Mouse (Mus musculus) lung, embryonic 16.5 days (tissue): ENCODE results near the gene 4930469K13Rik. TPM values are rescaled to one million over a fixed set of nuclear protein-coding genes. Genes with fewer than 3 reads are reported as not detected.

Experiments
- ATAC-seq: fragments of 200-750 bp; cut with Nextera tagmentation; 2 replicates; pipeline ENCODE4 v1.8.0; 2017; ENCODE audit warnings: low read depth, mild to moderate bottlenecking, moderate library complexity
- H3K27ac ChIP-seq: fragments of 300-500 bp; sonication (generic); 2 replicates; pipeline ENCODE4 v1.5.1; 2014; ENCODE audit warnings: mild to moderate bottlenecking, control low read depth, low read length
- H3K27me3 ChIP-seq: fragments of 300-500 bp; sonication (generic); 2 replicates; pipeline ENCODE4 v1.6.1; 2014; ENCODE audit warnings: low read depth, low read length, mixed read lengths; ENCODE audit not compliant: control insufficient read depth, insufficient read depth
- H3K36me3 ChIP-seq: fragments of 300-500 bp; sonication (generic); 2 replicates; pipeline ENCODE4 v1.6.1; 2014; ENCODE audit warnings: low read length; ENCODE audit not compliant: control insufficient read depth, insufficient read depth
- H3K4me1 ChIP-seq: fragments of 300-500 bp; sonication (generic); replicated peaks from 2 replicates; pipeline ENCODE4 v1.6.1; 2014; ENCODE audit warnings: low read length, mixed read lengths; ENCODE audit not compliant: control insufficient read depth, insufficient read depth
- H3K4me2 ChIP-seq: fragments of 300-500 bp; sonication (generic); 2 replicates; pipeline ENCODE4 v1.6.1; 2014; ENCODE audit warnings: low read depth, low read length, control low read depth
- H3K4me3 ChIP-seq: fragments of 300-500 bp; sonication (generic); 2 replicates; pipeline ENCODE4 v1.5.1; 2014; ENCODE audit warnings: mild to moderate bottlenecking, low read length, control low read depth
- H3K9ac ChIP-seq: fragments of 300-500 bp; sonication (generic); 2 replicates; pipeline ENCODE4 v1.6.1; 2014; ENCODE audit warnings: low read length, control low read depth
- H3K9me3 ChIP-seq: fragments of 300-500 bp; sonication (generic); 2 replicates; pipeline ENCODE4 v1.6.1; 2016; ENCODE audit warnings: low read length; ENCODE audit not compliant: control insufficient read depth
- WGBS: fragments of 180-500 bp; shearing (Covaris S2); extraction: QIAGEN DNeasy Blood & Tissue Kit; methylation state at CpG from one replicate; pipeline ENCODE4 v1.1.7; 2014; 5-methylcytosine and 5-hydroxymethylcytosine counted together
- polyA plus RNA-seq: library from polyadenylated mRNA; unstranded; fragments of >200 nt; fragmentation: Nextera tagmentation; extraction: Ambion mirVana; gene quantifications from 2 replicates; pipeline ENCODE4 v1.2.1, GENCODE M21; 2015

4930469K13Rik gene
- polyA plus RNA-seq, 1 experiment from 2014 or later = not detected

- H3K4me1 ChIP-seq = no peaks in the 10 kb centered on the region; the same call in 1 of the 2 replicates
- H3K4me2 ChIP-seq = peak overlapping the region; percentile 45
- peak overlapping the region; percentile 15 for H3K4me3 ChIP-seq
- no peaks in the 10 kb centered on the region for H3K36me3 ChIP-seq
- H3K9me3 ChIP-seq = no peaks in the 10 kb centered on the region
- no peaks in the 10 kb centered on the region for H3K27me3 ChIP-seq
- ATAC-seq = no peak
- 13% methylated on average over 9 of the region's 10 CpGs for WGBS
- no peak overlapping the region for H3K27ac ChIP-seq
- H3K9ac ChIP-seq = no peak overlapping the region
These were observed 166.4 kb downstream of the 4930469K13Rik start for GRCm38 (mm10) chr11:33931836-33932385.

- no peak overlapping the region for H3K9ac ChIP-seq
- 60% methylated on average over 11 of the region's 11 CpGs for WGBS
- peaks cover 6% of the 10 kb centered on the region for H3K4me1 ChIP-seq
- H3K4me3 ChIP-seq = no peak overlapping the region
- ATAC-seq = no peak
- H3K27me3 ChIP-seq = no peaks in the 10 kb centered on the region
- no peak overlapping the region for H3K4me2 ChIP-seq
- H3K27ac ChIP-seq = no peak overlapping the region
- no peaks in the 10 kb centered on the region for H3K36me3 ChIP-seq
- no peaks in the 10 kb centered on the region for H3K9me3 ChIP-seq
These were observed 168.9 kb downstream of the 4930469K13Rik start for GRCm38 (mm10) chr11:33929412-33929811.

GRCm38 (mm10) chr11:33928658-33929057, 169.7 kb downstream of the 4930469K13Rik start:
- 29% methylated on average over 7 of the region's 7 CpGs for WGBS
- H3K9me3 ChIP-seq = no peaks in the 10 kb centered on the region
- no peaks in the 10 kb centered on the region for H3K36me3 ChIP-seq
- no peak overlapping the region for H3K27ac ChIP-seq
- no peak overlapping the region for H3K4me2 ChIP-seq
- H3K27me3 ChIP-seq = no peaks in the 10 kb centered on the region
- H3K4me1 ChIP-seq = peaks cover 6% of the 10 kb centered on the region
- ATAC-seq = no peak
- no peak overlapping the region for H3K9ac ChIP-seq
- H3K4me3 ChIP-seq = no peak overlapping the region

- Histone ChIP-seq H3K4me2 (no peak overlapping the region), H3K27ac (no peak overlapping the region), H3K9me3 (no peaks in the 10 kb centered on the region), H3K4me3 (no peak overlapping the region), H3K4me1 (peaks cover 6% of the 10 kb centered on the region), H3K9ac (no peak overlapping the region), H3K36me3 (no peaks in the 10 kb centered on the region), H3K27me3 (no peaks in the 10 kb centered on the region)
- WGBS = 51% methylated on average over 4 of the region's 4 CpGs
- no peak for ATAC-seq
These were observed 170.5 kb downstream of the 4930469K13Rik start for GRCm38 (mm10) chr11:33927836-33928235.

DNA sequence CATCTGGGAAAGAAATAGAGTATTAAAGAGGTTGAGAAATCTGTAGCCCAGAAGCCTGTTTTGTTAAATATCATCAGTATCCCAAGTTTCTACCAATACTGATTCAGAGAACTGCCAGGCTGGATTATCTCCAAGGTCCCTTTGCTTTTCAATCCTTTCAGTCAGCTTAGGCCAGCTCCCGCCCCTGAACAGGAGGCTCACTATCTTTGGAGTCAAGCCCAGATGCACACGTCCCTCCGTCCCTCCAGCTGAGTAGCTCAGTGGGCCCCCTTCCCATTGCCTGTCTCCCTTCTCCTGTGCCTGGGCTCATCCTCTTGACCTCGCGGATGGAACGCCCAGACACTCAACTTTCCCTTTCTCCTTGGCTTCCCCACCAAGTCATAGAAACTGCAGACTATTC, 171.0 kb downstream of the 4930469K13Rik start:
- H3K4me3 ChIP-seq = no peak overlapping the region
- H3K9ac ChIP-seq = no peak overlapping the region
- no peak for ATAC-seq
- no peaks in the 10 kb centered on the region for H3K27me3 ChIP-seq
- no peaks in the 10 kb centered on the region for H3K36me3 ChIP-seq
- 45% methylated on average over 6 of the region's 6 CpGs for WGBS
- H3K4me2 ChIP-seq = no peak overlapping the region
- H3K9me3 ChIP-seq = no peaks in the 10 kb centered on the region
- peaks cover 6% of the 10 kb centered on the region for H3K4me1 ChIP-seq
- no peak overlapping the region for H3K27ac ChIP-seq

DNA sequence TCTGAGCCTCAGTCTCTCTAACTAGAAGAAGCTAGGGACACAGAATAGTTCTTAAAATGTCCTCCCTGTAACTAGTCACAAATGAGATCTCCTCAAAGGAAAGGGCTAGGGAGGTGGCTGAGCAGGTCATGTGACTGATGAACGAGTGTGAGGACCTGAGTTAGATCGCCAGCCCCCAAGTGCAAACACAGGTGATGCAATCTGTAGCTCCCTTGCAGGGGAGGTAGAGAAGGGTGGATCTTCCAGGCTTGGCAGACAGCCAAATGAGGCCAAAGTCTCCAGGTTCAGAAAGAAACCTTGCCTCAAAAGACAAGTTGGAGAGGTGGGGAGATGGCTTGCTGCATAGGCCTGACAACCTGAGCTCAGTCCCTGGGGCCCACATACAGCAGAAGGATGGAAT, 171.8 kb downstream of the 4930469K13Rik start:
- no peak for ATAC-seq
- no peaks in the 10 kb centered on the region for H3K9me3 ChIP-seq
- H3K36me3 ChIP-seq = no peaks in the 10 kb centered on the region
- no peak overlapping the region for H3K4me2 ChIP-seq
- no peak overlapping the region for H3K9ac ChIP-seq
- H3K4me1 ChIP-seq = peaks cover 6% of the 10 kb centered on the region
- no peaks in the 10 kb centered on the region for H3K27me3 ChIP-seq
- H3K27ac ChIP-seq = no peak overlapping the region
- H3K4me3 ChIP-seq = no peak overlapping the region
- WGBS = 41% methylated on average over 2 of the region's 2 CpGs

DNA sequence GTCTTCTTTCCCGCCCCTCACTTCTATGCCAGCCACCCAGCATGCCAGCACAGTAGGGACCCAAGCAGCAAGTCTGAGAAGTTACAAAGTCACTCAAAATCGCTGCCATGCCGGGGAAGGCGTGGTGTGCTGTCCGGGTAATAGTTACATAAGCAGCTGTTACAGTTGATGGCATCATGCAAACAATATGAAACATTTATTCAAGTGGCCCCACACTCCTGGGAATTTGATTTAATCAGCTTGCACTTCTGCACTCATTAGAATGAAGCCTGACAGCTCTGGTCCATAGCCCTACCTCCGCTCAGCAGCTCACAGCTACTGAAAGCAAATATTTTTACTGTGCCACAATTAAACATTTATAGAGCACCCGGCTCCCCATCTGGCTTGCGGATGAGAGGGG, 172.6 kb downstream of the 4930469K13Rik start:
- Histone ChIP-seq H3K4me3 (no peak overlapping the region), H3K27me3 (no peaks in the 10 kb centered on the region), H3K9me3 (no peaks in the 10 kb centered on the region), H3K4me1 (peaks cover 6% of the 10 kb centered on the region), H3K36me3 (no peaks in the 10 kb centered on the region), H3K27ac (no peak overlapping the region), H3K9ac (no peak overlapping the region), H3K4me2 (no peak overlapping the region)
- WGBS = 49% methylated on average over 8 of the region's 8 CpGs
- no peak for ATAC-seq

Other genes with a start within 250 kb of the 4930469K13Rik start
- gene Kcnmb1, start 135.5 kb downstream of the 4930469K13Rik start, polyA plus RNA-seq = 1.3 and 1.5 TPM in 2 replicates
- gene Kcnip1, start 105.4 kb downstream of the 4930469K13Rik start, polyA plus RNA-seq = 0.68 and 0.75 TPM in 2 replicates
- 4.2 and 5.3 TPM in 2 replicates for gene Lcp2, start 51.6 kb downstream of the 4930469K13Rik start, polyA plus RNA-seq
- not detected in 2 replicates for gene Foxi1, start 109.5 kb upstream of the 4930469K13Rik start, polyA plus RNA-seq
- gene Fam196b, start 216.3 kb upstream of the 4930469K13Rik start, polyA plus RNA-seq = 0.21 TPM in 1 of 2 replicates, not detected in the other